Mouse (Mus musculus) c-Kit-positive CD71-negative TER-119-negative erythroid progenitor cells, embryonic 14.5 days (primary cell): ENCODE measurements around the gene Tha1.

Source experiments
- DNase-seq: peaks from one replicate; pipeline ENCODE4 v3.0.0-alpha.2; 2013; ENCODE audit warnings: low read depth

Tha1 gene

DNA sequence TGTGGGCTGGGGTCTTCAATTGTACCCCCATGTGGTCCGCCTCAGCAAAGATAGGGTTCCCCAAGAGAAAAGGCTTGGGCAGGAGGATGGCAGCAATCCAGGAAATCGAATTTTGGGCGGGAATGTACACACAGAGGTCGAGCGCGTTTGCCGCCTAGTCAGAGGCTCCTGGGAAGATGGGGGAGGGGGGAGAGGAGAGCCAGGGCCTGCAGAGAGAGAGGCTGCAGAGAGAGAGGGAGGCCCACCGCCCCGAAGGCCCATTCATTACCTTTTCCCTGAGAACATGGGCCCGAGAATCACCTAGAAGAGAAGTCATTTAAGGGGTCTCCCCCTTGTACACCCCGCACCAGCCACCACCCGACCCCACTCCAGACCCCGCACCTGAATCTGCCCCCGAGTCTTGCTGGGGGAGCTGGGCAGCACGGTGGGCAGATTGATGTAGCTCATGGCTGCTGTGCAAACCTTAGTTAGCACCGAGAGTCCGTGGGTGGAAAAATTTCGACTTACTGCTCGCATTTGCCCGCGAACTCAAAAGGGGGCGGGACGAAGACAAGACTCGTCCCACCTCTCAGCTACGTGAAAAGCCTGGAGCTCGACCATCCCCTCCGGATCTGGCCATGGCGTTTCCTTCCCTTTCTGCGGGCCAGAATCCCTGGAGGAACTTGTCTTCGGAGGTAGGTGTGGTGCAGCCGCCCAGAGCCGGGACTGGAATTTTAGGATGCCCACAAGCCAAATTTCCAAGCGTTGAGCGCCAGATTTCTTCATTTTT is 47.8 kb downstream of the Tha1 start, which contains the start of the genes Afmid and Tk1:
Gene Afmid, plus strand, starts transcription at position 592 of the 769 bp plus-strand sequence.
Gene Tk1, minus strand, starts transcription at position 760 of the 769 bp plus-strand sequence.
- DNase-seq, result peak; percentile 84

DNA sequence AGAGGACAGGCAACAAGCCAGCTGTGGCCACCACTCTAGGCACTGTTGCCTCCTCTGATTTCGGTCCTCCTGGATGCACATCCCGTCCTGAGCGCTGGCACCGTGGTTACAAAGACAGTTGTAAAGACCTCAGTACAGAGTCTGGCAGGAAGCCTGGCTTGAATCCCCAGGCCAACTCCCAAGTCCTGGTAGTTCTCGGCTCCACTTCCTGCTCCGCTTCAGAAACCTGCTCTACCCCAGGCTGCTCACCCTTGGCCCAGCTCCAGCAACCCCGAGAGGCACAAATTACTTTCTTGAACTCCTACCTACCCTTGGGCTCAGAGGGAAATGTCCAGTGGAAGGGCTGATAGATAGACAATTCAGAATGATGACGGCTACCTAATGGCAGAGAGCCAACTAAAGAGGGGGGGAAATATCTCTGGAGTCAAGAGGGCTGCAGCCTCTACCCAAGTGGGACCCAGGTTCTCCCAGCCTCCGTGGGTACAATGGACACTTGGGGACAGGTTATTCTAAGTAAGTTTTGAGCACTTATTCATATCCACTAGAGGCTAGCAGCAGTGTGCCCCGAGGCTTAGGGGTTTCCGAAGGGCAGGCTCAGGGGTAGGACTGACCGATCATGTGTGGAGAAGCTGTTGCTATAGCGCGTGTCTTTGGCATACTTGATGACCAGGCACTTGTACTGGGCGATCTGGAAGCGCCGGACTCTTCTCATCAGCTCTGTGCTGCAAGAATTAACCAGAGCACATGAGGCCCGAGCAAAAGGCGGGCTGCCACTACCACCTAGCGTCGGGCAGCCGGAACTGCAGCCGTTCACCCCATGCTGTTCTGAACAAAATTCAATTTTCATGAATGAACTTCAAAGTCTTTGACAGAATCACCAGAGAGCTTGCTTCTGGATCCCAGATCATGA is 49.0 kb downstream of the Tha1 start:
- DNase-seq, result no peak

DNA sequence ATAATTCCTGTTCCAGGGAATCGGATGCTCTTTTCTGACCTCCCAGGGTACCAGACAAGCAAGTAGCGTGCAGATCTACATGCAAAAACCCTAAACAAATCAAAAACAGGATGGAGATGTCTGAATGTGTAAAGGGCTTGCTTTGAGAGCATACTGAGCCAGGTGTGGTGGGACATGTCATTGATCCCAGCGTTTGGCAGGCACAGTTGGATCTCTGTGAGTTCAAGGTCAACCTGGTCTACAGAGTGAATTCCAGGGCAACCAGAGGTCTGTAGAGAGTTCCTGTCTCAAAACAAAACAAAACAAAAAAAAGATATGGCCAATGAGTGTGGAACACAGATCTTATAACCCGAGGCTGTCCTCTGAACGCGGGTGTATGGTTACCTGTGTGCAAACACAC is 49.9 kb downstream of the Tha1 start:
- DNase-seq, result no peak

DNA sequence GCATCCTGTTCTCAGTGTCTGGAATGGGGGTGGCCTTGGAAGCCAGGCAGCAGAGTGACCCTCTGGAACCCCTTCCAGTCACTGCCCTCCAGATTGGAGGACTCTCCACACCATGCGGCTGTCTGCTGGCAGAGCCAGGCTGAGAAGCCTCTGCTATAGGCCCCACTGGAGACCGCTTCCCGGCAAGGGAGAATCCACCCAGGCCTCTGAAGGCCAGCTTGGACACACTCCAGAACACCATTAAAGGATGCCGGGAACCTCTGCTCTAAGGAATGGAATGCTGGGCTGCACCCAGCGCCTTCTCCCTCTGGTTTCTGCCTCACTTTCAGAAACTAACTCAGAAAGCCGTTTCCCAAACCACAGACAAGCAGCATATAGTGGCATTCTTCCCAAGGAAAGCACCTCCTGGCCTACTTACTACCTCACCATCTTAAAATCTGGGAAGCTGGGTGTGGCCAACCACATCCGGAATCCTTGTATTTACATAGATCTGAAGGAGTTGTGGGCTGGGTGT is 50.5 kb downstream of the Tha1 start:
- DNase-seq, result no peak

DNA sequence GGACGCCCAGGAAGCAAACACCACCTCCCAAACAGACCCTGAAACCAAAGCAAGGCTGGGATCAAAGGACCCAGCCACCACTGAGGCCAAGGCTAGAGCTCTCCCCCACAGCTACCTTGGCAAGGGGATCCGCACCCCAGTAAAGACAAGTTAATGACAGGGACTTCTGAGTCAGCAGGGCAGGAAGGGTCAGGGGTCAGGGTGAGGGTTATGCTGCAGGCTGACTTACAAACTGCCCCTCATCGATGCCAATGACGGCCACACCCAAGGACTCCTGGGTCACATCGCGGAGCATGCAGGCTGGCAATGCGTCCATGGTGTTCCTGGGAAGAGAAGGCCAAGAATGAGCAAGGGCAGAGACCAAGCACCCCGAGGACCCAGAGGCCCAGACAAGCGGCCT is 51.4 kb downstream of the Tha1 start:
- DNase-seq, result no peak

DNA sequence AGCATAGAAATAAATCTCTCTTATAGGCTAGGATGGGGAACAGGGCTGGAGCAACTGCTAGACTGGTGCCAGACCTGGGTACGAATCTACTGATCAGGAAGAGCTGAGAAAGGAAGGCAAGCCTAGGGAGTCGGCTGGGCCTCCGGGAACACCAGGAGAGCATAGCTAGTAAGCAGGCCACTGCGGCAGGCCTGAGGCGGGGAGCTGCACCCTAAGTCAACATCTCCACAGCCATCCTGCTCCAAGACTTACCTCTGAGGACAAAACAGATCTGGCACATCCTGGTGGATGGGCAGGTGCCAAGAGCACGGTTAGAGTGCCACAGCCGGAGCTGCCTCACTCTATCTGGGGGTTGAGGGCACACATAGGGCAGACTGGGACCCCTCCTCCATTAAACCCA is 53.1 kb downstream of the Tha1 start:
- DNase-seq, result no peak

DNA sequence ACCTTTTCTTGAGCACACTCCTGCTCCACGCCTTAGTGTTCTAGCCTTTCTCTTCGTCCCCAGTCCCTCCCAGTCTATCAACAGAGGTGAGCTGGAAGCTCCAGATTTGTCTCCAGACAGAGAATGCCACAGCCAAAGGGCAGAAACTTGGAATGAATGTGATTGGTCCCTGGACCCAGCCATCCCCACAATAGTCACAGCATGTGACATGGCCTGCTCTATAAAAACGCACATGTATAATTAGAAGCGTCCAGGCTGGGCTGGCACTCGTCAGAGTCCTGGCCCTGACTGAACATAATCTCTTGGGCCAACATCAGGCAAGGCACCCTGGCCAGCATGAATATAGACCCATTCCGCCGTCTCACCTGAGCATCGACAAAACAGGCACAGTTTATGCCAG is 54.2 kb downstream of the Tha1 start:
- no peak for DNase-seq
